Mouse (Mus musculus): ENCODE measurements around the gene Olfr15. TPM values are rescaled to one million over a fixed set of nuclear protein-coding genes. Genes with fewer than 3 reads are reported as not detected.
A peak's percentile ranks its signal among the peaks of the same experiment; 100 is the strongest.
"Not testable (repeated sequence)": the region's sequence is repeated elsewhere in the genome, so short reads cannot be mapped to it uniquely, and the experiment has no call there.

Olfr15 gene
- polyA plus RNA-seq (2012; rRNA removed) = 0.11 TPM in 1 of 2 replicates, not detected in the other

DNA sequence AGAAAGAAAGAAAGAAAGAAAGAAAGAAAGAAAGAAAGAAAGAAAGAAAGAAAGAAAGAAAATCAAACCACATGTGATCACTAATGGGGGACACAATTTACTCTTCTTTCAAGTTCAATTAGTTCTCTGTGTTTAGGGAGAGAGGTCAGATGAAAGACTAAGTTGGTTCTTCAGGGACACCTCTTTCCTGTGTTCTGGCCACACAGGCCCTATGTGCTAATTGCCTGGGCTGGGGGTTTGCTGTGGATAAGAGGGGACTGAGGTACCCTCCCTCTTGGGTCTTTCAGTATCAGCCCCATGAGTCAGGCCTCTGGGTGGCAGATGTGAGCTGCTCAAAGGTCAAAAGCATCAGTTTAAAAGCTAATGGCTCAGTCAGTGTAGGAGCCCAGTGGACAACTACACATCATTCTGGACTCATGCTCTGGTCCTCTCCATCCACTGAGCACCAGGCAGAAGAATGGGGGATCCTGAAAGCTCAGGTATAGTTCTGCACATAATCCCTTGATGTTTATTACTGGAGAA lies at the start of gene Olfr15:
Gene Olfr15, plus strand, starts transcription at position 291 of the 522 bp plus-strand sequence.
- DNase-seq (ENCODE audit: extremely low spot score in 1 of 2, low spot score in 1 of 2) = no peak

DNA sequence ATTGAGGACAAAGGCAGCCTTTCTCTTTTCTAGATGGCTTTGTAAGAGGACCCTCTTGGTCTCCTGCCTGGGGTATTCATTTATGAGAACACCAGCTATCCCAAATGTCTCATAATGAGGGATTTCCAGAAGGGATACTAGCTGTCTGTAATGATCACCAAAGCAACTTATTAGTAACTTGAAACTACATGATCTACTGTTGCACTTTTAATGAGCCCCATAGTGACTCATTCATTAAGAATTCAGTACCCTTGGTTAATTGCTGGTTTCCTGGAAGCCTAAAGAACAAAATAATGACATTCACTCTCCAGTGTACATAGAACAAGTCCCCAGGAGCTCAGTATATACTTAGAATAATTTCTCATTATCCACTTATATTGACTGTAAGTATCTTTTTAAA lies 49.4 kb upstream of the Olfr15 start:
- no peak for DNase-seq (ENCODE audit: extremely low spot score in 1 of 2, low spot score in 1 of 2)

DNA sequence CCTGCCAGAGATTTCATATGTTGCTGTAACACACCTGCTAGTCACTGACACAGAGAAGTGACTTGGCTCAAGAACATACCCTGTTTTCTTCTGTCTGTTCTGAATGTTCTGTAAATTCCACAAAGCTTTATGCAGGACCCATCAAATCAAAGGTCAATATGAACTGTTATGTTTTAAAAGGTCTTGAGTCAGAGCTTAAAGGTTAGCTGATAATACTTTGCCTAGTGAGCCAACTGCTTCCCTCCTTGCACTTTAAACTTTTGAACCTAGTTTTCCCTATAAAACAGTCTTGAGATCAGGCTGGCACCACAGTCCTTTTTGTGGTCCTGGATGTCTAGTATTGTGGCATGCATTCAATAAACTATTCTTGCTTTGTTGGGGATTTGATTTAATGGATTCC lies 42.3 kb upstream of the Olfr15 start:
- no peak for DNase-seq (ENCODE audit: extremely low spot score in 1 of 2, low spot score in 1 of 2)

DNA sequence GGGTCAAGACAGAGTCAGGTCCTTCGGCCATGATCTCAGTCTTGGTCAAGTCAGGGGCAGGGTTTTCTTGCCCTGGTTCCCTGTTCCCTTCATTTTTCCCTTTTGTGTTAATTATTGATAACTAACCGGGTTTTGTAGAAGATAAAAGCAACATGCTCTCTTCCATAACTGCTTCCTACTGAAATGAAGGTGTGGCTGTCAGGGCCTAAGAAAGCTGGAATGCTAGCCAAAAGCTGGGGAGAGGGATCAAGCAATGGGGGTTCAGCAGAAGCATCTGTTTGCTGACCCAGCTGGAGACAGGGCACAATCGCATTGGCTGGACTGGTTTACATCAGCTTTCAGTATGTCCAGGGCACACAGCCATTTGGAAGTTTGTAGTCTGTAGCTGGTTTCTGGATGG lies 22.5 kb upstream of the Olfr15 start:
- no peak for DNase-seq (ENCODE audit: extremely low spot score in 1 of 2, low spot score in 1 of 2)

GRCm38 (mm10) chr16:3814667-3815066 lies 16.0 kb upstream of the Olfr15 start:
- not testable (repeated sequence) for DNase-seq (ENCODE audit: extremely low spot score in 1 of 2, low spot score in 1 of 2)

GRCm38 (mm10) chr16:3820202-3820601 lies 10.5 kb upstream of the Olfr15 start:
- no peak for DNase-seq (ENCODE audit: extremely low spot score in 1 of 2, low spot score in 1 of 2)

GRCm38 (mm10) chr16:3828021-3828420 lies 2.7 kb upstream of the Olfr15 start:
- DNase-seq (ENCODE audit: extremely low spot score in 1 of 2, low spot score in 1 of 2) = no peak

DNA sequence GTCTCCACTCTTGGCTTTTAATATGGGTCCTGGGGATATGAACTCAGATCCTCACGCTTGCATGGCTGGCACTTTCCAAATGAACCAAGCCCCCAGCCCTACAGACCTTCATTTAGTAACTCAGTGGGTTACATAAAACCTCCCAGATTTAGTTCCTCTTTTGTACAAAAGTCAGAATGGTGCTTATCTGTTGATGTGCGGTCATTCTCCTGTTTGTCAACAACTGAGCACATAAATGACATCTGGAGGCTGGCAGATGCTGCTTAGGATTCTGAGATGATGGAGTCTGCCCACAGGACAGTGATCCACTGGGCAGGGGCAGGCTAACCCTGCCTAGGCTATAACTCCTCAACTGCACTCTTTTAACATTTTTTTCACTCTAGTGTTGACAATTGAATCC lies 951 bp upstream of the Olfr15 start:
- no peak for DNase-seq (ENCODE audit: extremely low spot score in 1 of 2, low spot score in 1 of 2)

- no peak for DNase-seq (ENCODE audit: extremely low spot score in 1 of 2, low spot score in 1 of 2)
Observed at GRCm38 (mm10) chr16:3835461-3835860, 4.8 kb downstream of the Olfr15 start.

DNA sequence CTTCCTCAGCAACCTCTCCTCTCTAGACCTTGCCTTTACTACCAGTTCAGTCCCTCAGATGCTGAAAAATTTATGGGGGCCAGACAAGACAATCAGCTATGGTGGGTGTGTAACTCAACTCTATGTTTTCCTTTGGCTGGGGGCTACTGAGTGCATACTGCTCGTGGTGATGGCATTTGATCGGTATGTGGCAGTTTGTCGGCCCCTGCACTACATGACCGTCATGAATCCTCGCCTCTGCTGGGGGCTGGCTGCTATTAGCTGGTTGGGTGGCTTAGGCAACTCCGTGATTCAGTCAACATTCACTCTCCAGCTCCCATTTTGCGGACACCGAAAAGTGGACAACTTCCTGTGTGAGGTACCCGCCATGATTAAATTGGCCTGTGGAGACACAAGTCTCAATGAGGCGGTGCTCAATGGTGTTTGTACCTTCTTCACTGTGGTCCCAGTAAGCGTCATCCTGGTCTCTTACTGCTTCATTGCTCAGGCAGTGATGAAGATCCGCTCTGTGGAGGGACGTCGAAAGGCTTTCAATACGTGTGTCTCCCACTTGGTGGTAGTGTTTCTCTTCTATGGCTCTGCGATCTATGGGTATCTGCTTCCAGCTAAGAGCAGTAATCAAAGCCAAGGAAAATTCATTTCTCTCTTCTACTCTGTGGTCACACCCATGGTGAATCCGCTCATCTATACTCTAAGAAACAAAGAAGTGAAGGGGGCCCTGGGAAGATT lies 8.6 kb downstream of the Olfr15 start:
- DNase-seq (ENCODE audit: extremely low spot score in 1 of 2, low spot score in 1 of 2) = peak in 1 of 2 experiments; percentile 27

DNA sequence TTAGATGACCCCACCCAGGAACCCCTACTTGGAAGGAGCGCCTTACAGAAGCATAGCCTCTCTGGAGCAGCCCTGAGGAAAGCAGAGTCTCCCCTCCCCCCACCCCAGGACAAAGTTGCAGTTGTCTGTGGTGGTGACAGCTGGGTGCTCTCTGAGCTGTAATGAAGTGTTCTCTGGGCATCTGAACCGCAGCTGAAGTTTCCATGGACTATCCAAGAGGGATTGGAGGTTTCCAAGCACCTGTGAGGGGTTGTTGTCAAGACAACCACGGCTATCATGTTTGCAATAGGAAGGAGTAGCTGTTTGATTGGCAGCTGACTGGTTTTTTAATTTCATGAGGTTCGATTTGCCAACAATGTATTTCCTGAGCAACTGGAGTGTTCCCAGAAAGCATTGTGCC lies 12.3 kb downstream of the Olfr15 start:
- no peak for DNase-seq (ENCODE audit: extremely low spot score in 1 of 2, low spot score in 1 of 2)

GRCm38 (mm10) chr16:3843796-3844195 lies 13.1 kb downstream of the Olfr15 start:
- no peak for DNase-seq (ENCODE audit: extremely low spot score in 1 of 2, low spot score in 1 of 2)

- DNase-seq (ENCODE audit: extremely low spot score in 1 of 2, low spot score in 1 of 2) = peak; percentile 97
Observed at GRCm38 (mm10) chr16:3846711-3847518, 16.2 kb downstream of the Olfr15 start, which contains the start of gene Zfp174. Gene Zfp174 (plus strand): TSS chr16:3847268.

- no peak for DNase-seq (ENCODE audit: extremely low spot score in 1 of 2, low spot score in 1 of 2)
Observed at GRCm38 (mm10) chr16:3847871-3848270, 17.2 kb downstream of the Olfr15 start.

GRCm38 (mm10) chr16:3848416-3848815 lies 17.7 kb downstream of the Olfr15 start:
- no peak for DNase-seq (ENCODE audit: extremely low spot score in 1 of 2, low spot score in 1 of 2)

DNA sequence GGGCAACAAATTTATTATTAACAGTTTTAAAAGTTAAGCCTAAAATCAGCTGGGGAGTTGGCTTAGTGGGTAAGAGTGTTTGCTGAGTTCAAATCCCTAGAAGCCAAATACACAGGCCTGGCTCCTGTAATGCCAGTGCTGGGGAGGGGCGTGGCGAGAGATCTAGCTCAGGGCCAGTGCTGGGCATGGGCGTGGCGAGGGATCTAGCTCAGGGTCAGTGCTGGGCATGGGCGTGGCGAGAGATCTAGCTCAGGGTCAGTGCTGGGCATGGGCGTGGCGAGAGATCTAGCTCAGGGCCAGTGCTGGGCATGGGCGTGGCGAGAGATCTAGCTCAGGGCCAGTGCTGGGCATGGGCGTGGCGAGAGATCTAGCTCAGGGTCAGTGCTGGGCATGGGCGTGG lies 20.6 kb downstream of the Olfr15 start:
- not testable (repeated sequence) for DNase-seq (ENCODE audit: extremely low spot score in 1 of 2, low spot score in 1 of 2)

DNA sequence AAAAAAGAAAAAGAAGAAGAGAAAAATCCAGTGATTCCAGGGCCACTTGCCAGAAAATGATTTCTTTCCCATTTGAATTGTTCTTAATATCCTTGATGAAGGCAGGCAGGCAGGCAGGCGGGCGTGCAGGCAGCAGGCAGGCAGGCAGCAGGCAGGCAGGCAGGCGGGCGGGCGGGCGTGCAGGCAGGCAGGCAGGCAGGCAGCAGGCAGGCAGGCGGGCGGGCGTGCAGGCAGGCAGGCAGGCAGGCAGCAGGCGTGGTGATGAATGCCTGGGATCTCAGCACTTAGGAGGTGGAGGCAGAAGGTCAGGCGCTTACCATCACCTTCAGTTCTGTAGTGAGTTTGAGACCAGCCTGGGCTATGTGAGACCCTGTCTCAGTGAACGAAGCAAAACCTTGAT lies 21.9 kb downstream of the Olfr15 start:
- DNase-seq (ENCODE audit: extremely low spot score in 1 of 2, low spot score in 1 of 2) = no peak

DNA sequence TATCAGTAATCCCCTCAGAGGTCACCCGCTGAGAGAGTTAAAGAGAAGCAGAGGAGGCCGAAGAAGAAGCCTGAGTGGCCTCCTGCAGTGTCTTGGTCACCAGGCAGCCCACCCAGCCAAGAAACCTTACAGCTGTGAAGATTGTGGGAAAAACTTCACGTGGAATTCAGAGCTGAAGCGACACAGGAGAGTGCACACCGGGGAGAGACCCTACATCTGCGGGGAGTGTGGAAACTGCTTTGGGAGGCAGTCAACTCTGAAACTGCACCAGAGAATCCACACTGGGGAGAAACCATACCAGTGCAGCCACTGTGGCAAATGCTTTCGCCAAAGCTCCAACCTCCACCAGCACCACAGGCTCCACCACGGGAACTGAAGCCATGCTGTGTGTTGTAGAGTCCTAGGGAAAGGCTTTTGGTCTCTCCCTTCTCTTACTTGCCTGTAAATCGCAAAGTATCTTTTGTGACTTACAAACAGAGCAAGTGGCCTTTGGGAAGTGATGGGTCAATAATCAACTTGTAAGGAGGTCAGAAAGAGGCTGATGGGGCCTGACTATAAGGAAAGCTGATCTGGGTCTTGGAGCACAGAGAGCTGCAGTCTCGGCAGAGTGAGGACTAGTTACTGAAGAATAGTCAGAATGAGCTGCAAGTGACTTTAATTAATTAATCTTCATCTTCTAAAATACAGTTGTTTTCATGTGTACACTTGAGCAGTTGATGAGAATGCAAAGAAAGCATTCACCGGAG lies 23.9 kb downstream of the Olfr15 start:
- no peak for DNase-seq (ENCODE audit: extremely low spot score in 1 of 2, low spot score in 1 of 2)

- no peak for DNase-seq (ENCODE audit: extremely low spot score in 1 of 2, low spot score in 1 of 2)
Observed at GRCm38 (mm10) chr16:3855776-3856175, 25.1 kb downstream of the Olfr15 start.

GRCm38 (mm10) chr16:3859254-3859653 lies 28.6 kb downstream of the Olfr15 start:
- no peak for DNase-seq (ENCODE audit: extremely low spot score in 1 of 2, low spot score in 1 of 2)

- no peak for DNase-seq (ENCODE audit: extremely low spot score in 1 of 2, low spot score in 1 of 2)
Observed at GRCm38 (mm10) chr16:3871815-3872214, 41.1 kb downstream of the Olfr15 start.

All from frontal cortex, adult 2 months (tissue).